Mouse (Mus musculus): ENCODE results near the gene Slc2a9.
"Not testable (repeated sequence)": the region's sequence is repeated elsewhere in the genome, so short reads cannot be mapped to it uniquely, and the experiment has no call there.

Slc2a9 gene

DNA sequence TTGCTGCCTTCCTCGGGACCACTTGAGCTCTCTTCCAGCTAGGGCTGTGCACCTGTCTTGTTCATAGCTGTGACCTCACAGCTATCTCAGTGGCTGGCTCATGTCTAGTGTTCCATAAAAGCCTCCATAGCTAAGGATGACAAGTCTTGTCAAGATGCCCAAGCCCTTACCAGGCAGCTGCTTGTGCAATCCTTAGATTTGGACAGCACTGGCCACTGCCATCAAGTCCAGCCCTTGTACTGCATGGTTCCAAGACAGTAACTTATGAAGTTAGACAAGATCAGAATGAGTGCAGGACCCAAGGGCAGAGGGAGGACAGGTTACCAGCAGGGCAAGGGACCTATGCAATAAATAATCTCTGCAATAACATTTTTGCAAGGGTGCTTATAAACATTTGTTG is 1.2 kb upstream of the Slc2a9 start:
- no peak for DNase-seq (ENCODE audit: low spot score in 2 of 2)

DNA sequence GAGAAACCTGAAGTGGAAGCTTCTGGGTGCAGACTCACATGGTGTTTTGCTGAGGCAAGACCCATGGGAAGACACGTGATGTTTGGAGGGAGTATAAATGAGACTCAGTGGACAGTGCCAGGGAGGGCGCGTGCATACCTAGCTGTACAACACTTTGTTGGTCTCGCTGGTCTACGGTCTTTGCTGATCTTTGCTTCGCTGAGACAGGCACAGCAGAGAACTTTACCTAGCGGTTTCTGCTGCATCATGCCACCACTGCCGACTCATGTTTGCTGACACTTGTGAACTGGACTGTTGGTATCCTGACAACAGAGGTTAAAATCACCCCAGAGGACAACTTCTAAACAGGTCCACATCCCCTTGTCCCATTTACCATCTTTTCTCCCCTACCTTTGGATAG is 2.9 kb downstream of the Slc2a9 start:
- DNase-seq (ENCODE audit: low spot score in 2 of 2), result no peak

DNA sequence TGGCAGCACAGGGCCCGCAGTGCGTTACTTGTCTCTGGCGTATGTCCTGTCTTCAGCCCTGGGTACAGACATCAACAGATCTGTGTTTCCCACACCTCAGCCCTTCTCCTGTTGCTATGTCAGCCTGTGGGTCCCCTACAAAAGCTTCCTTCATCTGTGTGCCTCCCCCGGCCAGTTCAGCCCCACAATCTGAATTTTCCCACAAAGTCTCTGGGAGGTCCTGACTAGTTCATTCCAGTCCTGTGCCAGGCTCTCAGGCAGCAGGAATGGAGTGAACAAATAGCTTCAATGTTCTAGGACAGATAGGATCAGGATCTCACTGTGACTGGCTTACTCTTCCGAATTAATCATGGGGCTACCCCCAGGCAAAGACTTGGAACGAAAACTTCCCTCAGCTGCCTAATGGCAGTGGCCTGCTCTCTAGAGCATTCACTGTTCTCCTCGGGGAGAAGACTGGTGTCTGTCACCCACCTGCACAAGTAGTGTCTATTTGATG is 3.6 kb downstream of the Slc2a9 start:
- peak in 1 of 2 experiments; percentile 35 for DNase-seq (ENCODE audit: low spot score in 2 of 2)

DNA sequence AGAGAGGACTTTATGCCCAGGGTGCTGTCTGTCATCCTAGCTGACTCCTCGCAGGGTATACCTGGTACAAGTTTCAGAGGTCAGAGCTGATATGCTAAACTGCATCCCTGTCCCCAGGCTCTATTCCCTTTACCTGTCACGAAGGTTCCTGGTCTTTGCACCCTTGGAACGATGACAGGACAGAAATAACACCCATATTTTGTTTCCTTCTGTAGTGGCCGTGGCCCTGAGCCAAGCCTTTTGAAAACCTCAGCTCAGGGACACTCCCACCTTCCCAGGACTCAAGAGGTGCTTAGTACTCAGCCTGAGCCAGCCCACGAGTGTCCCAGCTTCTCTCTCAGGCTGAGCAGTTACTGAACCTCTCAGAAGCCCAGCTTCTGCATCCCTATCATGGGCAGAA is 4.5 kb downstream of the Slc2a9 start:
- DNase-seq (ENCODE audit: low spot score in 2 of 2), result no peak

DNA sequence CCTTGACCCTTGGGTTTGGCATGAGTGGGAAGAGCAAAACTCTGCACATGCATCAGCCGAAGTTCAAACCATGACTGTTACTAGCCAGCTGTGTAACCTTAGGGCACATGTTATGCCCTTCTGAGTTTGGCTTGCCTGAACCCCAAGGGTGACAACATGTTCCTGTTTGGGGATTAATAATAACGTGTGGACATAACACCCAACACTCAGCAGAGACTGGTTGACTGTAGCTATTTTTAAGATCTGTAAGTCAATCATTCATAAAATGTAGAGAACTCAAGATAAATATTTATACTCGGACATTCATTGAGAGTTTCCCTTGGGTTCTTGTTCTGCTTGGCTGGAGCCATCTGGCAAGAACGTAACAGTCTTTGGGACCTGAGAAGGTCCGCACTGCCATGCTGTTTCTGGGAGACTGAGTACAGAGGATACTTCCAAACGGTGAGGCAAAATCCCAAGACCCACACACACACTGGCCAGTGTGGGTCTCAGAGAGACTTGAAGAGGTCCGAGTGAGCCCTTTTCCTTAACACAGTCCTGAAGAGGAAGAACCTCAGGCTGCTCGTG is 6.4 kb downstream of the Slc2a9 start:
- no peak for DNase-seq (ENCODE audit: low spot score in 2 of 2)

DNA sequence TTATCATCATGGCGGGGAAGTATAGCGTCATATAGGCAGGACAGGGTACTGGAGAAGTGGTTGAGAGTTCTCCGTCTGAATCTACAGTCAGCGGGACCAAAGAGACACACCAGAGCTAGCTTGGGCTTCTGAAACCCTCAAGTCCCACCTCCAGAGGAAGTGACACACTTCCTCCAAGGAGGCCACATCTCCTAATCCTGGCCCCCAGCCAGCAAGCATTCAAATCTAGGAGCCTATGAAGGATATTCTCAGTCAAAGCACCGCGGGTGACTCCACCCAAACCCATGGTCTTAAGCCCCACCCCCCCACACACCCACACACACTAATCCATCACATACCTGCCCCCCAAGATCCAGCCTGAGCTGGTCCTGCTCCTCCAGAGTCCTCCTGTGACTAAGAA is 9.1 kb downstream of the Slc2a9 start:
- DNase-seq (ENCODE audit: low spot score in 2 of 2), result no peak

DNA sequence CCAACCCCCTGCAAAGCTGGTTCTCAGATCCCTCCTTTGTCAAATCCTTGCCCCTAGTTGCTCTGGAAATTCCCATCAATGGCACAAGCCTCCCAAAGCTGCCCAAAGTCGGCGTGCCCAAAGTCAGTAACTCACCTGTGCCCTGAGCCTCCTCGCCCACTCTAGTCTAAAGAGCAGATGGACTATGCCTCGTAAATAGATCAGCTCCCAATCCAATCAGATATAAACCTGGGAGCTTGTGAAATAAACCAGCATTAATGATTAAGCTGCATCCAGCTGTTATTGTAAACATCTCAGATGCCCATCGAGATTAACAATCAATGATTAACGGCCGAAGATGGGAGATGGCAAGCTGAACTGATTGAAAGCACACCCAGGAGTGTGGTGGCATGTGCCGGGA is 11.2 kb downstream of the Slc2a9 start:
- DNase-seq (ENCODE audit: low spot score in 2 of 2), result no peak

DNA sequence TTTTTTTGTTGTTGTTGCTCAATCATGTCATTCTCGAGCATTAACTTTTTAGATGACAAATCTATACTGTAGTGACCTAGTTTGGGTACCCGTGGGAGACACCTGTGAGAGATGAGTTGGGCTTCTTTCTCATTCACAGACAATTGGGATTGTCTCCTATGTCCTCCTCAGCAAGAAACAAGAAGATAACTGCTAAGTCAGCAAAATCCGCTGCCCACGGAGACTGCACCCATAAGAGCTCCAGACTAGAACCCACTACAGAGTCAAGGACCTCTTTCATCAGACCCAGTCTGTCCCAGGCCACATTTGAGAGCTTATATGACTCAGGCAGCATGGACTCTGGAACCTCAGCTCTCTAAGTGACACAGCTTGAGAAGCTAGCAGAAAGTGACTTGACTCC is 13.2 kb downstream of the Slc2a9 start:
- no peak for DNase-seq (ENCODE audit: low spot score in 2 of 2)

GRCm38 (mm10) chr5:38488673-38489615 is 14.0 kb downstream of the Slc2a9 start:
- no peak for DNase-seq (ENCODE audit: low spot score in 2 of 2)

DNA sequence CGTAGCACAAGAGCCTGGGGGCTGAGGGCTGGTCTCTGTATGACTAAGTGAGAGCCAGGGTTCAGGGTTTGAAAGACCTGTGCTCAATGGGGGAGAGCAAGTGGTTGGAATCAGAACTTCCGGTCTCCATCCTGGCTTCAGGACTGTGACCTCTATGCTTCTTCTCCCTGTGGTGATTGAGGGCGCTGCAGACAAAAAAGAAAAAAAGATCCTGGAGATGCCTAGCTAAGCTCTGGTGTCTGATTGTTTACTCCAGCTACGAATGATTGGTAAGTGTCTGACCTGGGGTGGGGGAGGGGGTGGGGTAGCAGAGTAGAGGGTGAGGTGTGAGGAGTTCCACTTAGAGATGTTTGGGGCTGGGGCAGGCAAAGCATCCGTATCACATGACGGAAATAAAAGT is 14.9 kb downstream of the Slc2a9 start:
- DNase-seq (ENCODE audit: low spot score in 2 of 2), result no peak

DNA sequence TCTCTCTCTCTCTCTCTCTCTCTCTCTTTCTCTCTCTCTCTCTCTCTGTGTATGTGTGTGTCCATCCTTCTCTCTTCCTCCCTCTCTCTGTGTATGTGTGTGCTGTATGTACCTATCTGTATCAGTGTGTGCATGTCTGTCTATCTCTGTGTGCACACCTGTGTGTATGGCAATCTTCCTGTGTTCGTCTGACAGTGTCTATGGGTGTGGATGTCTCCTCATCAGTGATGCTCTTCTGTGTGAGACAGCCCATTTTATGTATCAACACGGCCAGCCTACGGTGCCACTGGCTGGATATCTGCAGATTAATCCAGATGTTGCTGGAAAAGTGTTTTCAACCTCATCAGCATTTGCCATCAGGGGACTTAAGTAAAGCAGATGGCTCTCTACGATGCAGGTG is 15.7 kb downstream of the Slc2a9 start:
- DNase-seq (ENCODE audit: low spot score in 2 of 2), result no peak

DNA sequence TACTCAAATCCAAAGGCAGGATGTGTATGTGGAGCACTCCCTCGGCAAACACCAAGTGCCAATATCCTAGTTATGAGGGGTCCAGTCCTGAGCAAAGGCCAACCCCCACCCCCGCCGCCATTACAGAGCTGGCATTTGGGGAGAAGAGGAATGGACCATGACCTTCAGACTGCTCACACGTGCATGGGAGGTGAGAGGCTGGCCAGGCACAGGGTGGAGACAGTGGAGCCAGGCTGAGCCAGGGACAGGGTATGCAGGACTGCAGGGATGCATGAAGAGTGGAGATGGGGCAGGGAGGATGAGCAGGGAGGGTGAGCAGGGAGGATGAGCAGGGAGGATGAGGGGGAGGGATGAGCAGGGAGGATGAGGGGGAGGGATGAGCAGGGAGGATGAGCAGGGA is 17.0 kb downstream of the Slc2a9 start:
- no peak for DNase-seq (ENCODE audit: low spot score in 2 of 2)

DNA sequence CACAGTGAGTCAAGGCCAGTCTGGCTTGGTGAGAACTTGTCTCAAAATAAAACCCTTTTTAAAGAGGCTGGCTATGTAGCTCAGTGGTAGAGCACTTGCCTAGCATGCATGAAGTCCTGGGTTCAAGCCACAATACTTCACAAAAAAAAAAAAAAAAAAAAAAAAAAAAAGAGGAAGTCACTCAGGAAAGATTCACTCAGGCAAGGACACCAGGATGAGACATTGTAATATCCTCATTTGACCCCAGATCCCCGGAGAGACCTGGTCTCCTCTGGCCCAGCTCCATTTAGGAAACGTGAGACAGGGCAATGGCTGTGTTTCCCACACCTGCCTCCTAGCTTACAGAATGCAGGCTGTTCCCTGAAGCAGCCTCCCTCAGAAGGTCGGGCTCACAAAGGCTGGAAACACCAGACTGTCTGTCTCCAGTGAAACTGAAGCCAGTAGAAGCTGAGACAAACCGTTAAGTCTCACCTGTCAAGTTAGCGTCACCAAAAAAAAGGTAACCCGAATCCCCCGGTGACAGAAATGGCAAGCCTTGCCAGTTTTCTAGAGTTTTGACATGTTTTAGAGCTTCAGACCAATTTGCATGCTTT is 19.3 kb downstream of the Slc2a9 start:
- DNase-seq (ENCODE audit: low spot score in 2 of 2), result no peak

DNA sequence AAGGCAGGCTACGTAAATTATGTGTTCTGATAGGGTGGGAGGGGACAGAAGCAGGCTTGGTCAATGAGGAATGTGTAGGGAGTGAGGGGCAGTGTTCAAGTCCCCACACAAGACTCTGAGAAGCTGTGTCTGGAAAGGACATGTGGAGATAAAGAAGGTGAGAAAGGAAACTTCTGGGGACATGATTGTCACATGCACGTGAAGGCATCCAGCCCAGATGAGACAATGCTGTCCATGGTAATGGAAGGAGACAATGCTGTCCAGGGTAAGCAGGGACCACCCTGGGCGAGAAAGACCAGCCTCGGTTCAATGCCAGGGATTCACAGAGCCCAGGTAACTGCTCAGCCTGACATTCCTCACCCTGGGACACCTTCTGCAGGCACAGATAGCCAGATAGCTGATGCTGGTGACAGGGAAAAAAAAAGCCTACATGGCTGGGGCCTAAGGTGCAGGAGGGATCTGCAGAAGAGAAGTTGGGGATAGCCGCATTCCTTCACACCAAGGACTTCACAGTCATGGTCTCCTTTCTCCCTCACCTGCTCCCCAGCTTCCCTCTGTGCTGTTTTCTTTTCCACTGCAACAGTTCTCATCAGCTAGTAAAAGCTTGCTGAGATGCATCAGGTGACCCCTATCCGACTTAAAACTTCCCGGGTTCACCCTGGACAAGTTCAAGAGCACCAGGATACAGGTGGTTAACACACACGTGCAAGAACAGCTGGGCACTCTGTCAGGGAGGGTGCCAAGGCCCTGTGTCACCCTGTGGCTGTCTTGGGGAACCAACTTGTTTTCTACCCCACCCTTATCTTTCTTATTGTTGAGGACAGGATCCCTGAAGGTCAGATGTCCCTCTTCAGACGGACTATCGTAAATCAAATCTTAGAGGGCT is 21.9 kb downstream of the Slc2a9 start:
- peak in 1 of 2 experiments; percentile 1 for DNase-seq (ENCODE audit: low spot score in 2 of 2)

DNA sequence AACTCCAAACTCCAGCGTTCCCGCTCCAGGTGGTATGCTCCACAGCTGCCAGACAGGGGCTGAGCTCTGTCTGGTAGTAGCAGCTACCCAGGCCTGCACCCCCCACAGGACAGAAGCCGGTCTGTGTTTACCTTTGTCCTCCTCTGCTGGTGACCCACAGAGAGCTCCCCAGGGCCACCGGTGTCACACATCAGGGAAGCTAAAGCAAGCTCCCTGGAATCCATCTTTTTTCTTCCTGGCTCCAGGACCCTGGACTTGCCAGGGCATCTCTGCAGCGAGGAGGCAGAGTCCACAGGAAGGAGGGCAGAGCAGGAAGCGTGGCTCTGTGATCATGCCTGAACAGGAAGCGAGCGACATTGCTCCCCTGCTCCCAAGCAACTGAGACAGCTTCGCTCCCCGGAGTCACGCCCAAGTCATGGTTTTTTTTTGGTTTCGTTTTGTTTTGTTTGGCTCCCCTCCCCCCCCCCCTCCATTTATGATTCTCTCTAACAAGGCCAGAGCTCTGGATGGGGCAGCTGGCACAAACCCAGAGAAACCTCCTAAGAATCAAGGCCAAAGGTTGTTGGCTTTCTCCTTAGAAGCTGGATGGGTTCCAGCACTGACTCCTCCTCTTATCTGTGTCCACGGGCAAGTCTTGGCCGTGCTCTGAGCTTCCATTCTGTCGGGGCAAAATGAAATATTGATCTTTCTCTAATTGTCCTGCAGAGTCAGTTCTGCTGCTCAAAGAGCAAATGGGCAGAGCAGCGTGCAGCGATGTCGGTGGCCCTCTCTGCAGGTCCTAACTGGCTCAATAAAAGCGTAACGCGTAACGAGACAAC is 22.8 kb downstream of the Slc2a9 start:
- DNase-seq (ENCODE audit: low spot score in 2 of 2), result peak in 1 of 2 experiments; percentile 4

DNA sequence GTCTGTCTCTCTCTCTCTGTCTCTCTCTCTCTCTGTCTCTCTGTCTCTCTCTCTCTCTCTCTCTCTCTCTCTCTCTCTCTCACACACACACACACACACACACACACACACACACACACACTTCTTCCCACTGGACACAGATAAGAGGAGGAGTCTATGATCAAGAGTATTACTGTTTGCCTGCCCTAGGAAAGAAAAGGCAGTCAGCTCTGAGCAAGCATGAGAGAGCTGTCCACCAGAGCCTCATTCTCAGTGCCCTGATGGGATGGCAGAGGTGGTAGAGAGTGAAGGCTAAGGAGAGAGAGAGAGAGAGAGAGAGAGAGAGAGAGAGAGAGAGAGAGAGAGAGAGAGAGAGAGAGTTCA is 23.4 kb downstream of the Slc2a9 start:
- DNase-seq (ENCODE audit: low spot score in 2 of 2), result not testable (repeated sequence)

- peak in 1 of 2 experiments; percentile 8 for DNase-seq (ENCODE audit: low spot score in 2 of 2)
Observed at GRCm38 (mm10) chr5:38479027-38479426, 23.9 kb downstream of the Slc2a9 start.

DNA sequence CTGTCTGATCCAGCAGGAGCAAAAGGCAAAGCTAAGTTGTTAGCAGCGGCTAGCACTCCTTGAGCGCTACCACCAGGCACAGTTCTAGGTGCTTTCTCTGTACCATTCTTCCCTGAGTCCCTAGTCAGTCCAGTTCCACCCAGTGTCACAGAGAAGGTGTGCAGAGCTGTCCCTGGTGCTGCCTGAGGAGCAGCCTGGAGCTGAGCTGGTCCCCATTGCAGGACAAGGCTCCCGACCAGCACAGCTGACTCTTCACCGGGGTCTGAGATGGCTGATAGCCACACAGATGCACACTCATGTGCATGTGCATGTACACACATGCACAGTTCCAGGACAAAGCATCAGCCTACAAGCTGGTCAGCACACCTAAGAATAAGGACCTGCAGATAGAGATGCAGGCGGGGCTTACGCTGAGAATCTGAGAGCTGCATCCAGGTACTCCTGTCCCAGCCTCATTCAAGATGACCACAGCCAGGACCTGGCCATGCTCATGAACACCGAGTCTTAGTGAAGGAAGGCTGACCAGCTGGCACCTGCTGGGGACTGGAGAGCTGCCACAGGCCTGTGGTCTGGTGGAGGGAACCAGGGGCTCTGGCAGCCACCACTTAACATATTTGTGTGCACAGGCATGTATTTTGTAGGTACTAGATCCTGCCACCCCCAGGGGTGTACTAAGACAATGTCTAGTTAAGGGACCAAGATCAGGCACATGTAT is 25.1 kb downstream of the Slc2a9 start:
- DNase-seq (ENCODE audit: low spot score in 2 of 2), result peak in 1 of 2 experiments; percentile 3

GRCm38 (mm10) chr5:38476861-38477565 is 25.9 kb downstream of the Slc2a9 start:
- DNase-seq (ENCODE audit: low spot score in 2 of 2), result peak; percentile 37 to 39

DNA sequence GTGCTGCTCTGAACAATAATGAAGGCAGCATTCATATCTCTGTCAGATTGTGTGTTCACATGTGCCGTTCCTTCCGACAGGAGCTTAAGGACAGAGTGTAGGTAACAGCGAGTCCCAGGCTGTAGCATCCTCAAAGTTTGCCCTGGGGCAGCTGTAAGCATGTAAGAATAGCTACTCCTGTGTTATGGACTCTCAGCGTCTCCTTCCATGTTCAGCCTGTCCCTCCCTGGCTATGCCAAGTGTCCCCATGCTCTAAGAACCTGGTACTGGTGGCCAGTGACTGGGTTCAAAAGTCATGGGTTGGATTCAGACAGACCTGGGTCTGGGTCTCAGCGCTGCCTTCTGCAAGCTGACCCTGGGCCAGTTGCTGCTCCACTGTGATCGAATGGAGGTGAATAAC is 32.1 kb downstream of the Slc2a9 start:
- DNase-seq (ENCODE audit: low spot score in 2 of 2), result no peak
